Mouse (Mus musculus) testis, adult 2 months (tissue): ENCODE measurements around the gene Snca.

Experiments used
- CTCF ChIP-seq: fragments of 200-500 bp; IDR thresholded peaks from 2 replicates; pipeline ENCODE4 v1.5.1; 2012; ENCODE audit warnings: low read depth, mild to moderate bottlenecking, inconsistent platforms, low read length, moderate library complexity; ENCODE audit not compliant: control insufficient read depth, insufficient read depth, insufficient replicate concordance
- POLR2A ChIP-seq: fragments of 200-500 bp; IDR thresholded peaks from 2 replicates; pipeline ENCODE4 v1.6.1; 2012; ENCODE audit warnings: low read depth, mild to moderate bottlenecking, inconsistent platforms, low read length, moderate library complexity; ENCODE audit not compliant: control insufficient read depth

- TF ChIP-seq CTCF (no peak), POLR2A (no peak)
Observed at GRCm38 (mm10) chr6:60698072-60698471, 131.6 kb downstream of the Snca start.
